Mouse (Mus musculus) megakaryocyte-erythroid progenitor cell, adult 5-6 weeks (primary cell): ENCODE results near the gene Dna2. TPM values are rescaled to one million over a fixed set of nuclear protein-coding genes. Genes with fewer than 3 reads are reported as not detected.

ENCODE experiments used
- total RNA-seq, 2 experiments: library from RNA; stranded (forward) in 1 of 2; stranded (reverse) in 1 of 2; fragments of 200-1000, 215-1000 nt in 1 of 2; fragments of >200 nt in 1 of 2; fragmentation: Nextera tagmentation in 1 of 2; gene quantifications; 2 replicates each; pipeline ENCODE4 v1.2.3; 2014 to 2017

Gene Dna2
- total RNA-seq, 2 experiments from 2014 or later = 41.9 to 61.7 TPM

Other genes starting within 250 kb of the Dna2 start
- gene Stox1, start 220.9 kb upstream of the Dna2 start, total RNA-seq (2014; fragmentation: Nextera tagmentation) = not detected in 2 replicates
- gene Stox1, start 220.9 kb upstream of the Dna2 start, total RNA-seq (2017) = not detected in 2 replicates
- 139 and 161 TPM in 2 replicates for gene Ccar1, start 154.7 kb upstream of the Dna2 start, total RNA-seq (2014; fragmentation: Nextera tagmentation)
- gene Ccar1, start 154.7 kb upstream of the Dna2 start, total RNA-seq (2017) = 144 and 200 TPM in 2 replicates
- 15.2 and 15.8 TPM in 2 replicates for gene Tet1, start 38.0 kb upstream of the Dna2 start, total RNA-seq (2014; fragmentation: Nextera tagmentation)
- gene Tet1, start 38.0 kb upstream of the Dna2 start, total RNA-seq (2017) = 5.0 and 11.6 TPM in 2 replicates
- gene Slc25a16, start 26.4 kb upstream of the Dna2 start, total RNA-seq (2014; fragmentation: Nextera tagmentation) = 15.4 and 20.4 TPM in 2 replicates
- 22.1 and 25.7 TPM in 2 replicates for gene Slc25a16, start 26.4 kb upstream of the Dna2 start, total RNA-seq (2017)
- 4.3 and 15.9 TPM in 2 replicates for gene Rufy2, start 33.2 kb downstream of the Dna2 start, total RNA-seq (2014; fragmentation: Nextera tagmentation)
- gene Rufy2, start 33.2 kb downstream of the Dna2 start, total RNA-seq (2017) = 1.8 and 3.1 TPM in 2 replicates
- 85.2 and 100 TPM in 2 replicates for gene Hnrnph3, start 77.2 kb downstream of the Dna2 start, total RNA-seq (2014; fragmentation: Nextera tagmentation)
- gene Hnrnph3, start 77.2 kb downstream of the Dna2 start, total RNA-seq (2017) = 49.2 and 56.4 TPM in 2 replicates
- 0.42 and 0.92 TPM in 2 replicates for gene Pbld2, start 77.3 kb downstream of the Dna2 start, total RNA-seq (2014; fragmentation: Nextera tagmentation)
- gene Pbld2, start 77.3 kb downstream of the Dna2 start, total RNA-seq (2017) = 0.08 and 0.52 TPM in 2 replicates
- gene Pbld1, start 113.1 kb downstream of the Dna2 start, total RNA-seq (2014; fragmentation: Nextera tagmentation) = 0.28 TPM in 1 of 2 replicates, not detected in the other
- 0.61 TPM in 1 of 2 replicates, not detected in the other for gene Pbld1, start 113.1 kb downstream of the Dna2 start, total RNA-seq (2017)
- not detected in 2 replicates for gene Atoh7, start 152.6 kb downstream of the Dna2 start, total RNA-seq (2014; fragmentation: Nextera tagmentation)
- gene Atoh7, start 152.6 kb downstream of the Dna2 start, total RNA-seq (2017) = not detected in 2 replicates